Mouse (Mus musculus): Measurements from ENCODE around the gene Sec22b.

Gene Sec22b

GRCm38 (mm10) chr3:97941440-97942259 lies 40.7 kb downstream of the Sec22b start:
- DNase-seq (ENCODE audit: low read depth, low spot score), result no peak
- H3K36me3 ChIP-seq (ENCODE audit: control insufficient read depth, insufficient read depth, low read length, poor library complexity, severe bottlenecking), result no peaks in the 10 kb centered on the region
- H3K27me3 ChIP-seq (ENCODE audit: control insufficient read depth, insufficient read depth, low read length, poor library complexity, severe bottlenecking), result no peaks in the 10 kb centered on the region

GRCm38 (mm10) chr3:97942260-97942950 lies 41.4 kb downstream of the Sec22b start:
- H3K27me3 ChIP-seq (ENCODE audit: control insufficient read depth, insufficient read depth, low read length, poor library complexity, severe bottlenecking), result no peaks in the 10 kb centered on the region
- DNase-seq (ENCODE audit: low read depth, low spot score), result peak; percentile 48
- H3K36me3 ChIP-seq (ENCODE audit: control insufficient read depth, insufficient read depth, low read length, poor library complexity, severe bottlenecking), result no peaks in the 10 kb centered on the region

GRCm38 (mm10) chr3:97944462-97944861 lies 43.5 kb downstream of the Sec22b start:
- Histone ChIP-seq H3K36me3 (ENCODE audit: control insufficient read depth, insufficient read depth, low read length, poor library complexity, severe bottlenecking) (no peaks in the 10 kb centered on the region), H3K27me3 (ENCODE audit: control insufficient read depth, insufficient read depth, low read length, poor library complexity, severe bottlenecking) (no peaks in the 10 kb centered on the region)
- no peak for DNase-seq (ENCODE audit: low read depth, low spot score)

- H3K36me3 ChIP-seq (ENCODE audit: control insufficient read depth, insufficient read depth, low read length, poor library complexity, severe bottlenecking), result no peaks in the 10 kb centered on the region
- H3K27me3 ChIP-seq (ENCODE audit: control insufficient read depth, insufficient read depth, low read length, poor library complexity, severe bottlenecking), result no peaks in the 10 kb centered on the region
- no peak for DNase-seq (ENCODE audit: low read depth, low spot score)
Measured at GRCm38 (mm10) chr3:97946439-97946838, 45.4 kb downstream of the Sec22b start.

GRCm38 (mm10) chr3:97948518-97948917 lies 47.5 kb downstream of the Sec22b start:
- Histone ChIP-seq H3K36me3 (ENCODE audit: control insufficient read depth, insufficient read depth, low read length, poor library complexity, severe bottlenecking) (no peaks in the 10 kb centered on the region), H3K27me3 (ENCODE audit: control insufficient read depth, insufficient read depth, low read length, poor library complexity, severe bottlenecking) (no peaks in the 10 kb centered on the region)
- peak; percentile 50 for DNase-seq (ENCODE audit: low read depth, low spot score)

- Histone ChIP-seq H3K36me3 (ENCODE audit: control insufficient read depth, insufficient read depth, low read length, poor library complexity, severe bottlenecking) (no peaks in the 10 kb centered on the region), H3K27me3 (ENCODE audit: control insufficient read depth, insufficient read depth, low read length, poor library complexity, severe bottlenecking) (no peaks in the 10 kb centered on the region)
- no peak for DNase-seq (ENCODE audit: low read depth, low spot score)
Measured at GRCm38 (mm10) chr3:97949946-97950345, 49.0 kb downstream of the Sec22b start.

- no peak for DNase-seq (ENCODE audit: low read depth, low spot score)
- Histone ChIP-seq H3K27me3 (ENCODE audit: control insufficient read depth, insufficient read depth, low read length, poor library complexity, severe bottlenecking) (no peaks in the 10 kb centered on the region), H3K36me3 (ENCODE audit: control insufficient read depth, insufficient read depth, low read length, poor library complexity, severe bottlenecking) (no peaks in the 10 kb centered on the region)
Measured at GRCm38 (mm10) chr3:97951134-97951533, 50.1 kb downstream of the Sec22b start.

GRCm38 (mm10) chr3:97953196-97953595 lies 52.2 kb downstream of the Sec22b start:
- Histone ChIP-seq H3K27me3 (ENCODE audit: control insufficient read depth, insufficient read depth, low read length, poor library complexity, severe bottlenecking) (no peaks in the 10 kb centered on the region), H3K36me3 (ENCODE audit: control insufficient read depth, insufficient read depth, low read length, poor library complexity, severe bottlenecking) (no peaks in the 10 kb centered on the region)
- no peak for DNase-seq (ENCODE audit: low read depth, low spot score)

GRCm38 (mm10) chr3:97956322-97956721 lies 55.3 kb downstream of the Sec22b start:
- H3K36me3 ChIP-seq (ENCODE audit: control insufficient read depth, insufficient read depth, low read length, poor library complexity, severe bottlenecking), result no peaks in the 10 kb centered on the region
- no peak for DNase-seq (ENCODE audit: low read depth, low spot score)
- H3K27me3 ChIP-seq (ENCODE audit: control insufficient read depth, insufficient read depth, low read length, poor library complexity, severe bottlenecking), result no peaks in the 10 kb centered on the region

GRCm38 (mm10) chr3:97956926-97957325 lies 55.9 kb downstream of the Sec22b start:
- no peaks in the 10 kb centered on the region for H3K27me3 ChIP-seq (ENCODE audit: control insufficient read depth, insufficient read depth, low read length, poor library complexity, severe bottlenecking)
- H3K36me3 ChIP-seq (ENCODE audit: control insufficient read depth, insufficient read depth, low read length, poor library complexity, severe bottlenecking), result no peaks in the 10 kb centered on the region
- peak; percentile 52 for DNase-seq (ENCODE audit: low read depth, low spot score)

- Histone ChIP-seq H3K27me3 (ENCODE audit: control insufficient read depth, insufficient read depth, low read length, poor library complexity, severe bottlenecking) (no peaks in the 10 kb centered on the region), H3K36me3 (ENCODE audit: control insufficient read depth, insufficient read depth, low read length, poor library complexity, severe bottlenecking) (no peaks in the 10 kb centered on the region)
- peak; percentile 48 for DNase-seq (ENCODE audit: low read depth, low spot score)
Measured at GRCm38 (mm10) chr3:97960783-97961594, 60.0 kb downstream of the Sec22b start.

GRCm38 (mm10) chr3:97961962-97962361 lies 61.0 kb downstream of the Sec22b start:
- Histone ChIP-seq H3K27me3 (ENCODE audit: control insufficient read depth, insufficient read depth, low read length, poor library complexity, severe bottlenecking) (no peaks in the 10 kb centered on the region), H3K36me3 (ENCODE audit: control insufficient read depth, insufficient read depth, low read length, poor library complexity, severe bottlenecking) (no peaks in the 10 kb centered on the region)
- DNase-seq (ENCODE audit: low read depth, low spot score), result no peak

GRCm38 (mm10) chr3:97964878-97965353 lies 63.9 kb downstream of the Sec22b start:
- DNase-seq (ENCODE audit: low read depth, low spot score), result peak; percentile 74
- Histone ChIP-seq H3K27me3 (ENCODE audit: control insufficient read depth, insufficient read depth, low read length, poor library complexity, severe bottlenecking) (no peaks in the 10 kb centered on the region), H3K36me3 (ENCODE audit: control insufficient read depth, insufficient read depth, low read length, poor library complexity, severe bottlenecking) (no peaks in the 10 kb centered on the region)

- no peak for DNase-seq (ENCODE audit: low read depth, low spot score)
- H3K36me3 ChIP-seq (ENCODE audit: control insufficient read depth, insufficient read depth, low read length, poor library complexity, severe bottlenecking), result no peaks in the 10 kb centered on the region
- no peaks in the 10 kb centered on the region for H3K27me3 ChIP-seq (ENCODE audit: control insufficient read depth, insufficient read depth, low read length, poor library complexity, severe bottlenecking)
Measured at GRCm38 (mm10) chr3:97967627-97968026, 66.6 kb downstream of the Sec22b start.

GRCm38 (mm10) chr3:97968191-97968590 lies 67.2 kb downstream of the Sec22b start:
- no peak for DNase-seq (ENCODE audit: low read depth, low spot score)
- H3K27me3 ChIP-seq (ENCODE audit: control insufficient read depth, insufficient read depth, low read length, poor library complexity, severe bottlenecking), result no peaks in the 10 kb centered on the region
- no peaks in the 10 kb centered on the region for H3K36me3 ChIP-seq (ENCODE audit: control insufficient read depth, insufficient read depth, low read length, poor library complexity, severe bottlenecking)
